Mouse (Mus musculus) small intestine, adult 2 months (tissue): ENCODE results near the gene Cep68.

Source experiments
- CTCF ChIP-seq: fragments of 200-500 bp; IDR thresholded peaks from 2 replicates; pipeline ENCODE4 v1.5.1; 2012; ENCODE audit warnings: low read depth, mild to moderate bottlenecking, control low read depth, inconsistent platforms, low read length, moderate library complexity, mixed read lengths; ENCODE audit not compliant: insufficient replicate concordance, insufficient read length; ENCODE audit errors: extremely low read depth
- POLR2A ChIP-seq: fragments of 200-500 bp; IDR thresholded peaks from 2 replicates; pipeline ENCODE4 v1.6.1; 2012; ENCODE audit warnings: low read depth, mild to moderate bottlenecking, control low read depth, inconsistent platforms, low read length, moderate library complexity

DNA sequence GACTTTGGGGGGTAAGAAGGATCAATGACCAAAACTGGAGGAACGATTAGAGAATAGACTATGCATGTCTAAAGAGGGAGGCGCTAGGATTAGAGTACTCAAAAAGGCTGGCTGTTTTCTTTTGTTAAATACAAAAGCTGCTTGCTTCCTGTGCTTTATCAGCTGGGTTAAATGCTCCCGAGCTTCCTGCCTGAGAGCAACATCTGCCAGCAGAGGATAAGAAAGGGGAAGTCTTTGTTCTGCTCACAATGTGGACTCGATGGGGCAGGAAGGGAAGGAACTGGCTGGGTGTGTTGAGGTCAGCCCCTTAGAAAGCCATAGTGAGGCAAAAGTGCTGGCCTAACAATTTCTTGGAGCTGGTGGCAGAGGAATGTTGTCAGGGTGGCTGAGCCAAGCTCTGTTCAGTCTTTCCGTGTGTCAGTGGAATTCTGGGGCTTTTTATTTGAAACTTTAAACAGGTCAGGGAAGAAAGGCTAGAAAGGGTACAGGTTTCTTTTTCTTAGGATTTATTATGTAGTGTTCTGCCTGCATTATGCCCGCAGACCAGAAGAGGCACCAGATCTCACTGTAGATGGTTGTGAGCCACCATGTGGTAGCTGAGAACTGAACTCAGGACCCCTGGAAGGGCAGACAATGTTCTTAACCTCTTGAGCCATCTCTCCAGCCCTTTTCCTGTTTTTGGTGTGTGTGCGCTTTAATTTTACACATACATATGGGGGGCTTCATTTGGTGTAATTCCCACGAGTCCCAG is 17.9 kb downstream of the Cep68 start:
- TF ChIP-seq CTCF, result peak; percentile 5; the same call in 1 of the 2 replicates
- TF ChIP-seq POLR2A, result no peak
